Mouse (Mus musculus) bone marrow macrophage, adult 2 months (primary cell): ENCODE data around the gene Gm11444. TPM values are rescaled to one million over a fixed set of nuclear protein-coding genes. Genes with fewer than 3 reads are reported as not detected.
A peak's percentile ranks its signal among the peaks of the same experiment; 100 is the strongest.

Experiments used
- H3K27ac ChIP-seq: 2 replicates; pipeline ENCODE4 v1.5.1; 2012; ENCODE audit warnings: low read depth, low read length; ENCODE audit not compliant: insufficient read depth
- H3K4me1 ChIP-seq: 2 replicates; pipeline ENCODE4 v1.6.1; 2012; ENCODE audit warnings: low read length; ENCODE audit not compliant: control insufficient read depth, insufficient read depth
- H3K4me3 ChIP-seq: 2 replicates; pipeline ENCODE4 v1.5.1; 2012; ENCODE audit warnings: mild to moderate bottlenecking, low read length, moderate library complexity; ENCODE audit not compliant: insufficient read depth
- CTCF ChIP-seq: IDR thresholded peaks from 2 replicates; pipeline ENCODE4 v1.5.1; 2012; ENCODE audit warnings: low read depth, mild to moderate bottlenecking, low read length, moderate library complexity
- POLR2A ChIP-seq: IDR thresholded peaks from 2 replicates; pipeline ENCODE4 v1.6.1; 2012; ENCODE audit warnings: mild to moderate bottlenecking, low read depth, low read length, borderline replicate concordance
- polyA plus RNA-seq: library from polyadenylated mRNA; stranded (reverse); fragments of >200 nt; gene quantifications from 2 replicates; pipeline ENCODE4 v1.2.4, GENCODE M21; 2012; ENCODE audit not compliant: missing spikeins, insufficient read depth, insufficient read length

The Gm11444 gene
- polyA plus RNA-seq, 1 experiment = not detected

- TF ChIP-seq CTCF (no peak), POLR2A (no peak)
- Histone ChIP-seq H3K4me3 (0 out of 2 replicates have a peak overlapping the region, but pooled peaks have one; percentile 16), H3K27ac (no peak overlapping the region), H3K4me1 (no peaks in the 10 kb centered on the region)
Observed at GRCm38 (mm10) chr11:85831656-85832230, 18.4 kb downstream of the Gm11444 start.

- Histone ChIP-seq H3K27ac (no peak overlapping the region), H3K4me1 (no peaks in the 10 kb centered on the region), H3K4me3 (no peak overlapping the region)
- TF ChIP-seq CTCF (no peak), POLR2A (no peak)
Observed at GRCm38 (mm10) chr11:85830901-85831341, 19.2 kb downstream of the Gm11444 start.

GRCm38 (mm10) chr11:85829520-85830440 lies 20.4 kb downstream of the Gm11444 start:
- Histone ChIP-seq H3K27ac (no peak overlapping the region), H3K4me1 (no peaks in the 10 kb centered on the region), H3K4me3 (no peak overlapping the region)
- TF ChIP-seq CTCF (no peak), POLR2A (no peak)

GRCm38 (mm10) chr11:85828691-85829519 lies 21.2 kb downstream of the Gm11444 start:
- Histone ChIP-seq H3K27ac (no peak overlapping the region), H3K4me3 (no peak overlapping the region), H3K4me1 (no peaks in the 10 kb centered on the region)
- TF ChIP-seq CTCF (no peak), POLR2A (no peak)

- Histone ChIP-seq H3K27ac (no peak overlapping the region), H3K4me1 (no peaks in the 10 kb centered on the region), H3K4me3 (no peak overlapping the region)
- TF ChIP-seq CTCF (no peak), POLR2A (no peak)
Observed at GRCm38 (mm10) chr11:85827342-85827741, 22.8 kb downstream of the Gm11444 start.

- TF ChIP-seq CTCF = no peak
- Histone ChIP-seq H3K27ac (no peak overlapping the region), H3K4me1 (no peaks in the 10 kb centered on the region), H3K4me3 (no peak overlapping the region)
Observed at GRCm38 (mm10) chr11:85825823-85826222, 24.3 kb downstream of the Gm11444 start.

GRCm38 (mm10) chr11:85825031-85825430 lies 25.1 kb downstream of the Gm11444 start:
- TF ChIP-seq POLR2A = no peak
- no peak for TF ChIP-seq CTCF
- Histone ChIP-seq H3K4me3 (no peak overlapping the region), H3K4me1 (no peaks in the 10 kb centered on the region), H3K27ac (no peak overlapping the region)

GRCm38 (mm10) chr11:85823794-85824193 lies 26.3 kb downstream of the Gm11444 start:
- TF ChIP-seq CTCF = no peak
- TF ChIP-seq POLR2A = no peak
- Histone ChIP-seq H3K4me3 (no peak overlapping the region), H3K4me1 (no peaks in the 10 kb centered on the region), H3K27ac (no peak overlapping the region)

GRCm38 (mm10) chr11:85823181-85823580 lies 27.0 kb downstream of the Gm11444 start:
- Histone ChIP-seq H3K27ac (no peak overlapping the region), H3K4me3 (no peak overlapping the region), H3K4me1 (no peaks in the 10 kb centered on the region)
- peak; percentile 70 for TF ChIP-seq CTCF
- no peak for TF ChIP-seq POLR2A
